Mouse (Mus musculus) urinary bladder, postnatal 25 days (tissue): ENCODE measurements around the gene Cd247.

Source experiments
- DNase-seq: peaks from one replicate; pipeline ENCODE4 v3.0.0; 2022; ENCODE audit warnings: low spot score

Gene Cd247

DNA sequence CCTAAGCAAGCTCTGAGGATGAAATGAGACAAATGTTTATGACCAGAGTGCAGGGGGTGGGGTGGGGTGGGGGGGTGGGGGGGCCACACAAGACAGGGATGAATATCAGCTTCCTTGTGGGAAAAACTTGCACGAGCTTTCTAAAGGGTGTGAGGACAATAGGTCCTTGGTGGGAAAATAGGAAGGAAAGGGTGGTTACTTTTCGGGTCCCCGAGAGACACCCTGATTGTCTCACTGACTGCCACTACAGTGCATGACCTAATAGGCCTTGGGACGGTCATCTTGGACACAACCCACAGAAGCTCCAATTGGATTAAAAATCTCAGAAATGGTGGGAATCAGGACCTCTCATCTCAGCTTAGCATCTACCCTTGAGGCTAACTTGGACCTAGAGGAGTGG is 30.7 kb downstream of the Cd247 start:
- DNase-seq: no peak

DNA sequence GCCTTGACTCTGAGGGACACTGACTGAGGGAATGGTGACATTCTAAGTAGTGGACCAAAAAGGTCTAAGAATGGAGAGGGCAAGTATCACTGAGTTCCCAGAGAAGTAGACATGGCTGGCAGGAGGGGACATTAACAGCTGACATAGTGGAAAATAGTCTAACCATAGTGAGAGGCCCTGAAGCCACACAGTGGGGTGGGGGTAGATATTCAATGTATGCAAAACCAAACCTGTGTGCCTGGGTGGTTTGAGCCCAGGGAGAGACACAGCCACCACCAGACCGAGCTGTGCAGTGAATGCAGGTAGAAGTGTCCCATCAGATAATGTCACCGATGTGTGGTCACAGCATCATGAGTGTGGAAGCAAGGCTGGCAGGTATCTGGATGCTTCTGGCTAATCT is 33.5 kb downstream of the Cd247 start:
- no peak for DNase-seq

DNA sequence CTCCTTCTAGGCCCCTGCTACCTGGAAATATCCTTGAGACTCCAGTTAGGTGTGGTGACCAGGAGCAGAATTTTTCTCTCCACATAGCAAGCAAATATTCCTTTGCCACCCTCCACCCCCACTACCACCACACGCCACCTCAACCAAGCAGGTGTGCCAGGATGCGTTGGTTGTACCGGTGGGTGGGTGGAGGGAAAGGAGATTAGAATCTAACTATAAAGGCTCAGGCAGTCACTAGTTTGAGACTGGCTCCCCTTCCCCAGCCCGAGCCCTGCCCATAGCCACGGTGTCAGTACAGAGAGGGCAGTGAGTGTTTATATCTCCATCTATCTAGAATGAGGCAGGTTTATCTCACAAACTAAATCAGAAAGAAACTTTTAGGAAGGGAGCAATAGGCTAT is 39.7 kb downstream of the Cd247 start:
- no peak for DNase-seq

GRCm38 (mm10) chr1:165828615-165829014 is 40.1 kb downstream of the Cd247 start:
- no peak for DNase-seq

GRCm38 (mm10) chr1:165829890-165830289 is 41.4 kb downstream of the Cd247 start:
- DNase-seq: no peak

DNA sequence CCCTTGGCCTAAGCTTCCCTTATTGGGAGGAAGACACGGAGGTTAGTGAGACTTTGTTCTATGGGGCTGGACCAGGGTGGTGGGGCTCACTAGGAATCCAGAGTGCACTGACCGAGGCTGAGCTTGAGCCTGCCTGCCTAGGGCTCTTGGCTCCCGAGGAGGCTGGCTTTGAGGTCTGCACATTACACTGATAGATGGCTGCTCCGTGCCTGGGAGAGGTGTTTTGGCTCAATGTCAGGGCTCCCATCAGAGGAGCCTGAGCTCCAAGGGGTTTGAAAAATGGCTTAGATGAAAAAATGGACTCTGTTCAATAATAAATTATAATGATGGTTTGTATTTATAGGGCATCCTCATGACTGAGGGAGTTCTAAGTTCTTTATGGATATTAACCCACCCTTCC is 44.8 kb downstream of the Cd247 start:
- DNase-seq: no peak

GRCm38 (mm10) chr1:165833910-165834632 is 45.6 kb downstream of the Cd247 start:
- no peak for DNase-seq

DNA sequence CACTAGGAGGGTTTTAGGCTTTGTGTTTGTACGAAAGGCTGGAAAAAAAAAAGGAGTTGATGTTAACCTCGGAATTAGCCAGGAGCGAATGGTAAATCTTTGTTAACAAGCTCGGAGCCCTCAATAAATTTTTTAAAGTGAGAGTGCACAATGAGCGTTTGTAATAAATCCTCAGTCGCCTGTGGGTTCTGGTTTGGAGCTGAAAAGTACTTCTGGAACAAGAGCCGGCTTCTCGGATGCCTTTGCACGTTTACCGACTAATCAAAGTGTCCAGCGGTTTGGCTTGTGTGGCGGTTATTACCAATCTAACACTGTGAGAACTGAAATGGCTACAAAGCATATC is 46.1 kb downstream of the Cd247 start:
- DNase-seq: no peak

GRCm38 (mm10) chr1:165836461-165836860 is 48.0 kb downstream of the Cd247 start:
- DNase-seq: no peak

GRCm38 (mm10) chr1:165837546-165837945 is 49.1 kb downstream of the Cd247 start:
- DNase-seq: no peak

DNA sequence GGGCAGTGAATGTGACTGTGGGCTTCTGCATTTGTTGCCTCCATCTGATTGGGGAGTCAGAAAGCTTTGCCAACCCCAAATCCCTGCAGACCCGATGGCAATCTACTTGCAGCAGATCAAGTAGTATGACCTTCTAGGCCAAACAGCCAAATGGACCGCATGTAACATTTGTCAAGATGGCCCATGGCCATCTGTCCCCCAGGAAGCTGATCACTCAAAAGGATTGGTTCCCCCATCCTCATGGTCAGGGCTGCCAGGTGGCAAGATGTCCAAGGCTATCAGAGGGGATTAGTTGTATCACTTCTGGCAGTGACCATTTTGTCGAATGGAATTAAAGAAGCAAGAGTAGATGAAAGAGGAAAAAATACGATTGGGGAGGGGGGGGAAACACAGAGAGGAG is 50.7 kb downstream of the Cd247 start:
- DNase-seq: no peak

DNA sequence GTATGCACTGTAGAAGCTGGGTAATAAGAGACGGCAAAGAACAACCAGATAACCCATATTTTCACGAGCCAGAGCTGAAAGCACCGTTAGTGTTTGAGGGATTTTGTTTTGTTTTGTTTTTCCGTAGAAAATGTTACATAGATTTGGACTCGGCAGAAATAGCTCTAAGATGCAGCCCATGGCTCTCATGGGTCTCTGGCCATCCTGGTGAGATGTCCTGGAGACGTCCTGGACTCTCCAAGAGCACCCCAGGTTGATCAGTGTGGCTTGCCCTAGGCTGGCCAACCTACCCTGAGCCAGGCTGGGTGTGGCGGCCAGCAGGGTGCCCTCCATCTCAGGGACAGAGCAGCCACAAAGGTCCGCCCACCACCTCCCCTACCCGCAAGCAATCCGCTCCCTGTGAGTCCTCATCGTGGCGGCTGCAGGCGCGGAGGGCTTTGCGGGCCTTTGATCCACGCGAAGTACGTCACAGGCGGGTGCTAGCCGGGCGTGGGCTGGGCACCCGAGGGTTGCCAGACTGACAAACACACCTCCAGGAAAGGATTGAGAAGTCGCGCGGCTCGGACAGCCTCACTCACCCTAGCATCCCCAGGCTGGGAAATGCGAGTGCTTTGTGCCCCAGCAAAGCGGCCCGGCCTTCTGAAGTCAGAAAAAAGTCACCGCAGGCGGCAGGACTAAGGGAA is 52.2 kb downstream of the Cd247 start:
- DNase-seq: no peak

DNA sequence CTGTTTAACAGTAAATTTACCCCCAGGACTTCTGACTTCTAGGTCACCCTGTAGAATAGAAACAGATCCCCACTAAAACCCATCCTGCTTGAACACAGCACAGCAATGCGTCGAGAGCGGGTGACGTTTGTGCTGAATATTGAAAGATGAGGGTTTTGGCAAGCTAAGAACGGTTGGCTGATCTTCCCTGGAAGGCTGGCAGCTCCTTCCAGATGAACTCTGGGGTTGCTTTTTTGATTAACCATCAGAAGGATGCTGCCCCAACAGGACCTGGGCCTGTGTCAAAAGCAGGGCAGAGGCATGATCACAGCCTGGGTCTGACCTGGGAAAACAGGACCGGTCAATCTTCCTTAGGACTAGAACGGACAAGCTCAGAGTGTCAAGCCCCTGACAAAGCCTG is 53.7 kb downstream of the Cd247 start:
- no peak for DNase-seq

DNA sequence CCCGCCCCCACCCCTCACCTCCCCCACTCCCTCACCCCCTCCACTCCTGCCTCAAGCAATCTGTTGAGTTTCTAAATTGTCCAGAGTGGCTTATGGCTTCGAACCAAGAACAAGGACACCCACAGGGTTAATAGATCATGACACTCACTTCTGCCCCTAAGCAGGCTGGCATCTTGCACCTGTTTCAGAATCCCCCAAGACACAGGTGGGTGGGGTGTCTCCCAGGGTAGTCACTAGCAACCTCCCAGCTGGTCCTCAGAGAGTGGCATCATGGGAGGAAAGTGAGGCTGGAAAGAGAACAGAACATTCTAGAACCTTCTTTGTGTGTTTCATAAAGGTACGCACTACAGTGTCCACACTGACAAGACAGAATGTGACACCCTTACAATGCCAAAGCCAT is 55.1 kb downstream of the Cd247 start:
- no peak for DNase-seq

DNA sequence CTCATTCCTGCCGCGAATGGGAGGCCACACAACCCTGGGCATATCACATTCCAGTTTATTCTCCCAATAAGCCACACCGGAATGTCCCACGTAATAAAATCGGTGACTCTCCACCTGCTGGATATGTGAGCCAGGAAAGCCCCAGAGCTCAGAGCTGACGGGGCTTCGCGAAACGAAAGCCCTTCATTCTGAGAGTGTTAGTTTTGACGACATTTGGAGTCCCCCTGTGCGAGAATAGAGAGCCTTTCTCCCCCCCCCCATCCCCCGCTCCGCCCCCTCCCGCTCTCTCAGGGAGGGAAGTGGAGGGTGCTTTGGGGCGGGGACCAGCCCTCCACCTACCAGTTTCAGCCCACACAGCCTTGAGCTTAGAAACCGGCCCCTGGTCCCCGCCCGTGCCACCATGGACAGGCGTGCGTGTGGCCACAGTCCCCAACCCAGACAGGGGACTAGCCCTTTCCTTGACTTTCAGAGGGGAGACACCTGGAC is 56.0 kb downstream of the Cd247 start:
- DNase-seq: no peak

DNA sequence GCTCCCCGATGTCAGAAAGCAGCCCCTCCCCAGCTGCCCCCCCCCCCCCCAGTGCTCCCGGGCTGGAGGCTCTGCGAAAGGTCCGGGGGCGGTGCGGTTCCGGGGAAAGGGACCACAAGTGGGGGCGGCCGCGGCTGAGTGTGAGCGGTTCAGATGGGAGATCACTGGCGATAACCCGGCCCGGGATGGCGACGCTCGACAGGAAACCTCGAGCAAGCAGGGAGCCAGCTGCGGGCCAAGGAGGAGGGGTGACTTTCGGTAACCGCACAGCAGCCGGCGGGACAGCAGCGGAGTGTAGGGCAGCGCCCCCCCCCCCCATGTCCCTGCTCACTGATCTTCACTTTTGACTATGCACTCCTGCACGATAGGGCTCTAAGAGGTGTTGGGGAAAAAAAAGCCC is 56.5 kb downstream of the Cd247 start:
- no peak for DNase-seq

- DNase-seq: no peak
These were observed 56.9 kb downstream of the Cd247 start for GRCm38 (mm10) chr1:165845366-165845765.

DNA sequence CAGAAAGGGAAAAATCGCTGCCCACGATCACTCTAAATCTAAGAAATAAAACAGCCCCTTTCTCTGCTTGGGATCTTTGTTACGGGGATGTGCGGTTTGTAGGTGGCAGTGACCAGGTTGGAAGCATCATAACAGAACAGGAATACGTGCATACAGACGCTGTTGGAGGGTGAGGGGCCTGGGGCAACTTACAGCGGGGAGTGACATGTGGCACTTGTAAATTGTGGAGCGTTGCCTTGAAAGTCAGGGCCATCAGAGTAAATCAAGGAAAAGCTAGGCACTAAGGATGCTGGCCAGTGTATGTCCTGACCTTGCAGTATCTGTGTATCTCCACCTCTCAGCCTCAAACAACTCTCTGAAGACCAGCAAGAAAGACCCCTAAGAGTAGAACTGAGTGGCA is 59.9 kb downstream of the Cd247 start:
- DNase-seq: no peak

GRCm38 (mm10) chr1:165848881-165849280 is 60.4 kb downstream of the Cd247 start:
- DNase-seq: no peak

DNA sequence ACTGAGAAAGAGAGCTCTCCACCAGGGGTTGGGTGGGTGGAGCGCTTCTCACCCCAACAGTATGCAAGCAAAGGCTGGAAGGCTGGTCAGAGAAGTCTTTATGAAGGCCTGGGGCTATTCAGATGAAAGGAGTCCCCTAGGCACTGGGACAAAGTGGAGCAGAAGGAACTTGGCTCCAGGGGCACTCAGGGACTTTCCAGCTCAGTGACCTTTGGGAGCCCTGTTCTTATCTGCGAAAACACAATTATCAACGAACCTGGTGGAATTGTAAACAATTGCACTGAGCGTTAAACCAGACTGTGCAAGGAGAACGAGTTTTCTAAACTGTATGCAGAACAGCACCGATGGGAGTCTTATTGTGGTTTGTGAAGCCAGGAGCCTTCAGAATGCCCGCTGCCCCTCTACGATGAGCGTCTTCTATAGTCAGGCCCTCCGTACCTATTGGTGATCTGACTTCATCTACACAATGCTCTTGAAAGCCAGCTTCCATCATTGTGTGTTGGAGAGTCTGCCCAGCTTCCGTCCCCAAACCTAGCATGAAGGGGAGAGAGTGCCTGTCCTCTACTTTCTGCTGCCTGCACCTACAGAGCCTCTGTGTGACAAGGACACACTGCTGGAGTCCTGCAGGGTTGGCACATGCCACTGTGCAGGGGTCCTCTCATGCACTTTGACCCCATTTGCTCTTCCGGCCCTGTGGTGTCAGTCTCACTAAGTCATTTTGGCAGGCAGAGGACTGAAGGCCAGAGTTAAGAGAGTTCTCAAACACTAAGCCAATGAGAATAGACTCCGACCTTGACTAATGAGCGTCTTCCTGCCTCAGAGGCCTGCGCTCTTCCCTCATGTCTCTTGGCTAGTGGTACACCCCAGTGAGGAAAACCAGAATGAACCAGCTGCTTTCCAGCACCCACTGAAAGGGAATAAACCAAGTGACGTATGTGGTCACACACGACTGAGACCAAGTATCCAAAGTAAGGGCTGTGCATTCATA is 61.3 kb downstream of the Cd247 start:
- DNase-seq: no peak

DNA sequence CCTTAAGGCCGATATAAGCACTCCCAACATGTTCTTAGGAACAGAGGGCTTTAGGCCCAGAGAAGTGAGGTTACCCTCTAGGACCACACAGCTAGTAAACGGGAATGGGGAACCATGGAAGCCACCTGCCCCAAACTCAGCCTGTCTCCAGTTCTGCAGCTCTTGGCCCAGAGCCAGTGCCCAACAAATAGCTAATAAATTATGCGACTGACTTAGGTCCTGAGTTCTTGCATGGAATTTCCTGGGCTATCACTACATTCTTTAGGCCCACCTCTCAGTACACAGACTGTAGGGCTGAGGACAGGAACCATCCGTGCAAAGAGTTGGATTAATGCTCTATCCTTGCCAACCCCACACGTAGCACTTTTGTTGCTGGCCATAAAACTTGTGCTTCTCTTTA is 63.6 kb downstream of the Cd247 start:
- no peak for DNase-seq

DNA sequence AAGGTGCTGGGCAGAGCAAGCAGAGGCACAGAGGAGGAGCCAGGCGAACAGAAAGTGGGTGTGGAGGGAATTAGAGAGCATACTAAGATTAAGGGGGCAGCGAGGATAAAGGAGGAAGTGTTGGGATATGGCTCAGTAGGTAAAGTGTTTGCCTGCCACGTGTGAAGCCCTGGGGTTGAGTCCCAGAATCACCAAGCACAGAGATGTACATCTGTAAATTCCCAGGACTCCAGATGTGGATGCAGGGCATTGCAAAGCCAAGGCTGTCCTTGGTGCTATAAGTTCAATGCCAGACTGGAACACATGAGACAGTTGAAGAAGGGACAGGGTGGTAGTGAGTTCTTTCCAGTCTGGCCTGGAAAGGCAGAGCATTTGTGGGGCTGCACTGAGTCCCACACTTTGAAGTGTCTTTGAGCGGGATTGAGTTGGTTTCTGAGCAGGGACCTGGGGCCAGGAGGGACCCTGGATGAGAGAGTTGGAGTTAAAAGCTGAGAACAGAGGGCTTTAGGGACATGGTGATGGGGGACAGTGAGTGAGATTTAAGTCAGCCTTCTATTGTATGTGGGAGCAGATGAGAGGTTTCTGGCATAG is 64.7 kb downstream of the Cd247 start:
- DNase-seq: no peak
